Mouse (Mus musculus) retina, postnatal 1 day (tissue): ENCODE data around the gene Plet1.

ENCODE experiments used
- DNase-seq: peaks from one replicate; pipeline ENCODE4 v3.0.0-alpha.2; 2012

Gene Plet1

GRCm38 (mm10) chr9:50494311-50494710 lies at the start of gene Plet1:
TSS of gene Plet1 (plus strand) at chr9:50494525.
- no peak for DNase-seq

DNA sequence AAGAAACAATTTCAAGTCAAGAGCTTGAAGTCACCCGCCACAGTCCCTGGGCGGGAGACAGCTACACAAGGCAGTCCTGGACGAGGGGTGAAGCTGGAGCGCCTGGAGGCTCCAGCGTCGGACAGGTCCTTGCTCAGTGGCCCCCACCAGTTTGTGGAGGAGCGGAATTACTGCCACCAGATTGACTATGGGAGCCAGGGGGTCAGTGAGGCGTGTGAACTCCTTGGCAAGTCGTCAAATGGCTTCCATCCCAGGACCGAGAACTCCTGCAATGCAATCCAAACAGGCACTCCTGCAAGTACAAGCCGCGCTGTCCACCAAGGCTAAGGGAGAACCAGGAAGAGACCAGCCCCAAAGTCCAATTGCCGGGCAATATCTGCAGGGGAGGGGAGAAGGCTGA lies 45.3 kb upstream of the Plet1 start:
- DNase-seq = peak; percentile 81

GRCm38 (mm10) chr9:50451456-50452218 lies 42.7 kb upstream of the Plet1 start:
- peak; percentile 92 for DNase-seq

- peak; percentile 95 for DNase-seq
Measured at GRCm38 (mm10) chr9:50452303-50452775, 42.0 kb upstream of the Plet1 start.

DNA sequence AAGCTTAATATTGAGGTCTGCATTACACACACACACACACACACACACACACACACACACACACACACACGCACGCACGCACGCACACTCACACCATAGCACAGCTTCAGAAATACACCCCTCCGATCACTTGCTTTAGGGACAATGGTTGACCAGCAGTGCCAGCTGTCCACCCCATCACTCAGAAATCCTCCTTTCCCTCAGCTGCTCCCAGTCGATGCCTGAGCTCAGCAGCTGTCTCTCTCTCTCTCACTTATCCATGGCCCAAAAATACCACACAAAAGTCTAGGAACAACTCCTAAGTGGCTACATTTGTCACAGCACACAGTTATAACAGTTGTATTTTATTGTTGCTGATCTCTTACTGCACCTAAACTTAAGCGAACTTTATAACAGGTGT lies 36.7 kb upstream of the Plet1 start:
- peak; percentile 52 for DNase-seq

GRCm38 (mm10) chr9:50459537-50459936 lies 34.8 kb upstream of the Plet1 start:
- DNase-seq = no peak

DNA sequence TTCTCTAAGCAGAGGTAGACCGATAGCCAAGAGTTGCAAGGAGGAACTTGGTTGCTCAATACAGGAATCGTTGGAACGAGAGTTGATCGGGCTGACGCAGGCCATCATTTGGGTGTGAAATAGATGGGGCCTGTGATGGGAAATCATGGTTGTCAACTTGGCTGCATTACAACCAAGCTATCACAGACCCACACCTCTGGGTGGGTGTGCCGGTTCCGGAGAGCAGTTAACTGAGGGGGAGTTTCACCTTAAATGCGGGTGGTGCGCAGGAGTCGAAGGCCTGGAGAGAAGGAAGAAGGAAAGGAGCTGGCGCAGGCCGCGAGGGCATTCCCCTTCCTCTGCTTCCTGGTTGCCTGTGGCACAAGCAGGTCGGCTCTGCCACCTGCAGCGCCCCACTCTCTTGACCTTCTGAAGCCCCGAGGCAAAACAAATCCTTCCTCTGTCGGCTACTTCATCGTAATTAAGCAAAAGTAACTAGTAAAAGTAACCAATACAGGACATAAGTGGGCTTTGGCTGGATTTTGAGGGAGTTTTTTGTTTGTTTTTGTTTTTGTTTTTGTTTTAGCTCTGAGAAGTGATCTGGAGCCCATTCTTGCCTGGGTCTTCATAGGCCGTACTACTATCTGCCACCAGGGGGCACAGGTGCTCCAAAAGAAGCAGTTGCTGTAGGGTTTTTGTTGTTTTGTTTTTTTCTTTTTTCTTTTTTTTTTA lies 31.7 kb upstream of the Plet1 start:
- DNase-seq = peak; percentile 81

- DNase-seq = no peak
Measured at GRCm38 (mm10) chr9:50463205-50463508, 31.2 kb upstream of the Plet1 start.

DNA sequence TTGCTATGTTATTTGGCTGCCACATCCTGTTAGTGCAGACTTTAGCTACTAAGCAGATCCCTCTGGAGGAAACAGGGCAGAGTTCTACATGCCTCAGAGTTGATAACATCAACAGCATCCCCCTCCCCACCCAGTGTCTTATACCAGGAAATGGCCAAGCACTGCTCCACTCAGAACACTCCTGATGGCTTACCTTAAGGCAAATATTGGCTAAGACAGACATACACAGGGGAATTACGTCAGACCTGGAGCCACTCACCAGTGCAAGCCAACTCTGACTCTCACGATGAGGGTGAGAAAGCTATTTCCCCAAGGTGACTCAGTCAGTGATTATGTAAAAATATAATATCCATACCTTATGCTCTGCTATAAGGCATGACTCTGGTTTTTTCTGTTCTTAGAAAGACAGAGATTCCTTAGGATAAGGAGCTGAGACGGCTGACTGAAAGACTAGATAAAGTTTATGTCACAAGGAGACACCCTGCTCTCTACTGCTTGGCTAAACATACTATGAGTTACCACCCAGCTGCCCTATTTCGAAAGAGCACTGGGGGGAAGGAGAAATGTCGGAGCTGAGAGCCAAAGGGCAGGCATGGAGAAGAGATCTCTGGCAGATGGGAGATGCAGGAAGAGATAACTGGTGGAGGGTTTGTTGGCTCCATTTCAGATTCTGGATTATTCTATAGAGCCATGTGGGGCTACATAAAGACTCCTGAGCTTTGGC lies 23.8 kb upstream of the Plet1 start:
- no peak for DNase-seq

DNA sequence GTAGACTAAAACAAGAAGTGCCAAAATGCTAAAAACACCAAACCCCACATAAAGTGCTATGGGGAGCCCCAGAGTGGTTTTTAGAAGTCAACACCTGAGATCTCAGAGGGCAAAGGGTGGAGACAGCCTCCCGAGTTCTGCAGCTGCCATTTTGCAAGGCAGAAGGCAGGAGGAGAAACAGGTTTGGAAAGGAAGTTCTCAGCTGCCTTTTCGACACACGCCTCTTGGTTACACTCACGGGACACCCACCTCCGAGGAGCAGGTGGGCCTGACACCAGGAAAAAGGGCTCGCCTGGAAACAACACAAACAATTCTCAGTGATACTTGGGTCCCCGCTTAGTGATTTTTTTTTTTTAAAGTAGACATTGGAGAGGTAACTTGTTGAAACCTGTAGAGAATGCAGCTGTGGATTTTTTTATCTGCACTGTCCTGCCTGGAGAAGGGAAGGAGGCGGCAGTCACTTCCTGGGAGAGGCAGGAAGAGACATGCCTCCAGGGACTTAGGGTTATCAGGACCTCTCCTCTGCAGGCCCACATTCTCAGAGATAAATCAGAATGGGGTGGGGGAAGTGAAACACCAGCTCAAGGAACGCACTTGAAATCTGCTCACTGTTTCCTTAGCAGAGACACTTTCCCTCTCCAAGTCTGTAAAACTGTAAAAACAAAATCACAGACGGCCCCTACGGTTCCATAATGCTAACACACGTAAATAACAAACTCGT lies 23.0 kb upstream of the Plet1 start:
- no peak for DNase-seq

DNA sequence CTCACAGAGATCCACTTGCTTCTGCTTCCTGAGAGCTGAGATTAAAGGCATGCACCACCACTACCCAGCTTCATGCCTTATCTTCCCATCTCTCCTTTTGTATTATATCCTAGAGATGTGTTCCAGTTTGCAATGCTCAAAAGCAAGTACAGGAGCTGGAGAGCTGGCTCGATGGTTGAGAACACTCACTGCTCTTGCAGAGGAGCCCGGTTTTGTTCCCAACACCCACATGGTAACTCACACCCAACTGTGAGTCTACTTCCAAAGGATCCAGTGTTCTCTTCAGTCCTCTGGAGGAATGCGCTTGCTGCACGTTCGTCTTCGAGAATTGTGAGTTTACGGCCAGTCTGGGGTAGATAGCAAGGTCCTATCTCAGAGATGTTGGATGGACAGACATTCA lies 19.0 kb upstream of the Plet1 start:
- DNase-seq = no peak

DNA sequence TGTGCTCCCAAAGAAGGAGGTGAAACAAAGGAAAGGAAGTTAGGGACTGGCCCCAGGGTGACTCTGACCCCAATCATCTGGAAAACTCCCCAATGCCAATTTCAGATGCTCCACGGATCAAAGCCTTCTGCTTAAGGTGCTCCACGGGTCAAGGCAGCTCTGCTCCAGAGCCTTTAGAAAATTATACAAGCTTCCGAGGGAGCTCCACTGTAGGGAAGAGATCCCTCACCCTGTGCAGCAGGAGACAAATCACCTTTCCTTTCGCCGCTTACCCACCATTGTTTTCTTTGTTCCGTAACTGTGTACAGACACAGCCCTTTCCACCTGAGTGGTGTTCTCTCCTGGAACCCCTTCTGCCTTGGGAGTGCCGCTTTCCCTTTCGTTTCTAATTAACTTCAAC lies 18.6 kb upstream of the Plet1 start:
- no peak for DNase-seq

- DNase-seq = no peak
Measured at GRCm38 (mm10) chr9:50476651-50477050, 17.7 kb upstream of the Plet1 start.

- no peak for DNase-seq
Measured at GRCm38 (mm10) chr9:50477270-50477669, 17.1 kb upstream of the Plet1 start.

- no peak for DNase-seq
Measured at GRCm38 (mm10) chr9:50478826-50479225, 15.5 kb upstream of the Plet1 start.

DNA sequence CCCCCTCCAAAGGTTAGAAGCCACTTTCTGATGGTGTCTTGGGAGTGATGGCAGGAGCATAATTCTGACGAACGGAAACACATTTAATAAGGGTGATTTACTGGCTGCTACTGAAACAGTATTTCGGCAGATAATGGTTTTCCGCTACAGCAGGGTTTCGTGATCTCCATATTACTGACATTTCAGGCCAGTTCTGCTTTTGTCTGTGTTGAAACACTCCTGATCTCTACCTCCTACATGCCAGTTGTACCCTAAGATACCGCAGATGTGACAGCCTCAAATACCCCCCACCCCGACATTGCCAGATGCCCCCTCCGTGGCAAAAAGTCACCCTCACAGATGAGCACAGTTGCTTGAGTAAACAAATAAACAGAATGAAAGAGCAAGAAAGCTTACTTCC lies 14.8 kb upstream of the Plet1 start:
- no peak for DNase-seq

DNA sequence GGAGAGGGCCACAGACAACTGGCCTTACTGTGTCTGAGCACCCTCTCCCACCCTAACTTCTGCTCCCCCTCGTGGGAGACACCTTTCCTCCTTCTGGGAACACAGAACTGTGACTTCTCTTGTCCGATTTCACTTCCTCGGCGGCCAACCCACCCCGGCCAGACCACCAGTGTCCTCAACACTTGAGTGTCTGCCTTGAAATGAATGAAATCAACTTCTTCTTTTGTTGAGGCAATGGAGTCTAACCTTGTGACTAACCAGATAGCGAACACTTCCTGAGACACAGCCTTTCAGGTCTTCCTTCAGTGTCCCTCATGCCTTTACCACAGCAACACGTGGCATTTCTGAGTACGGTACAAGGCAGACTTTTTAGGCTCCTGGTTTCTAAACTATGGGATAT lies 11.6 kb upstream of the Plet1 start:
- no peak for DNase-seq

DNA sequence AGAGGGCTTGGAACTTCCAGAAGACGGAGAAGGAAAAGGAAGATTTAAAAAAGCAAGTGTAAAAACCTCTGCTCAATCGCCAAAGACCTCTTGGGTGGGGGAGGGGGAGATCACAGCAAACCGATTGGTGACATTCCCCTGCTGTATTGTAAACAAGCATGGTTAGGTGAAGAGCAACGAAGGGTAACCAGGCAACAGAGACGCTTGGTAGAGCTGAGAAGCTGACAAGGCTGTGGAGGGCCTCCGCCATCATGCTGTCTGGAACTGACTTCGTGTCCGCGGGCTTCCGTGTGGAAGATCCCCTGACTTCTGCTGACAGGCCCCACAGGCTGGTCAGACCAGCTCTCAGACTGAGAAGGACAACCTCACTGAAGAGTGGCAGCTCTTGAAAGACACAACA lies 8.8 kb upstream of the Plet1 start:
- DNase-seq = peak; percentile 72

- DNase-seq = no peak
Measured at GRCm38 (mm10) chr9:50490836-50491235, 3.5 kb upstream of the Plet1 start.

- DNase-seq = no peak
Measured at GRCm38 (mm10) chr9:50491531-50492045, 2.7 kb upstream of the Plet1 start.

DNA sequence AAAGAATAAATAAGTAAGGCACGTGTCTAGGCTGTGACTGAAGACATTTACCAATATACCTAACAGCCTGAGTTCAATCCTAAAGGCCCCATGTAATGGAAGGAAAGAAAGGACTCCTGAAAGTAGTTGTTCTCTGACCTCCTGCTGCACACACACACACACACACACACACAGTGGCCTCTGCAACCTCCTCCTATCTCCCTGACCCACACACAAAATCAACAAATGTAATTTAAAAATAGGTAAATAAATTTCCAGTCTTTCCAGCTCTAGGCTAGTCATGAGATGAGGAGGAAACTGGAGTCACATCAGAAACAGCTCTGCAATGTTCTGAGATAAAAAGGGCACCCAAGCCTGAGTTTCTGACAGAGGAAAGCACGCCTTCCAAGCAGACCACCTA lies 548 bp upstream of the Plet1 start:
- DNase-seq = no peak

DNA sequence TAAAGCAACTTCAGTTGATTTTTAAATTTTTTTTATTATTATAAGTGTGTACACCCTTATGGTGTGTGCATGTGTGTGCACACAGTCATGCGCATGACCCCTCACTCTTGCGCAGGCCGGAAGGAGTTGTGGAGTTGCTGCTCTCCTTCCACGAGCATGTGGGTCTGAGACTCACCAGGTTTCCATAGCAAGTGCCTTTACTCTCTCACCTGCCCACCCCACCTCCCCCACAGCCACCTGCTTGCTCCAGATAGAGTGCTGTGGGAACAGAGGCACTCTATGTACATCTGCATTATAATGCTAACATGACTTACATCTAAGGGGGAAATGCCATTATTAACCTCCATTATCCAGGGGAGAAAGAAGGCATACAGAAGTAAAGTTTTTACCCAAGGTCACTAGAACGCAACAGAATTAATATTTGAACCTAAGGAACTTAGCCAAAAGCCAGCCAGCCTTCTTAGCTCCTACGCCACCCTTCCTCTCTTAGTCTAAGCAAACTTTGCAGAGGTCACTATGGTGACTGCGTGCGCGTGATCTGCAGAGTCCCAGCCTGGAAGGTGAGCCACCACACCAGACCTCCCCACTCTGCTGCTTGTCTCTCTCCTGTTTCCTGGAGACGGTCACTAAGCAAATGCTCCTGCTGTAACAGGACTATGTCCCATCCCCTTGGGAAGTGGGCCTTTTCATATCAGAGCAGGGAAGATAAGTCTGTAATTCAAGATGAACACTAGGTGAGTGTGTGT lies 1.3 kb downstream of the Plet1 start:
- peak; percentile 18 for DNase-seq
